Mouse (Mus musculus) lung, adult 2 months (tissue): Measurements from ENCODE around the gene Map2k7. TPM values are rescaled to one million over a fixed set of nuclear protein-coding genes. Genes with fewer than 3 reads are reported as not detected.
A peak's percentile ranks its signal among the peaks of the same experiment; 100 is the strongest.

Experiments
- DNase-seq: peaks from one replicate; pipeline ENCODE4 v3.0.0; 2022
- H3K4me1 ChIP-seq: fragments of 200-500 bp; 2 replicates; pipeline ENCODE4 v1.6.1; 2011; ENCODE audit warnings: low read length; ENCODE audit not compliant: control insufficient read depth, insufficient read depth
- H3K4me3 ChIP-seq: fragments of 200-500 bp; replicated peaks from 2 replicates; pipeline ENCODE3; 2011; ENCODE audit warnings: low read depth, mild to moderate bottlenecking, control low read depth, low read length; ENCODE audit errors: extremely low read depth
- CTCF ChIP-seq: fragments of 200-500 bp; IDR thresholded peaks from 2 replicates; pipeline ENCODE4 v1.5.1; 2011; ENCODE audit warnings: mild to moderate bottlenecking, low read length, control low read depth; ENCODE audit not compliant: insufficient read depth
- POLR2A ChIP-seq: fragments of 200-500 bp; IDR thresholded peaks from 2 replicates; pipeline ENCODE4 v1.6.1; 2011; ENCODE audit warnings: low read depth, mild to moderate bottlenecking, control low read depth, low read length, borderline replicate concordance; ENCODE audit errors: extremely low read depth
- whole genome bisulfite sequencing: fragments of 180-500 bp; shearing (Covaris S2); methylation state at CpG from one replicate; pipeline ENCODE4 v1.1.7; 2018; 5-methylcytosine and 5-hydroxymethylcytosine counted together
- polyA plus RNA-seq: library from polyadenylated mRNA; depleted of rRNA; stranded (reverse); fragments of >200 nt; gene quantifications from 2 replicates; pipeline ENCODE4 v1.2.3, GENCODE M21; 2012

Map2k7 gene
- polyA plus RNA-seq, 1 experiment: 49.9 TPM

DNA sequence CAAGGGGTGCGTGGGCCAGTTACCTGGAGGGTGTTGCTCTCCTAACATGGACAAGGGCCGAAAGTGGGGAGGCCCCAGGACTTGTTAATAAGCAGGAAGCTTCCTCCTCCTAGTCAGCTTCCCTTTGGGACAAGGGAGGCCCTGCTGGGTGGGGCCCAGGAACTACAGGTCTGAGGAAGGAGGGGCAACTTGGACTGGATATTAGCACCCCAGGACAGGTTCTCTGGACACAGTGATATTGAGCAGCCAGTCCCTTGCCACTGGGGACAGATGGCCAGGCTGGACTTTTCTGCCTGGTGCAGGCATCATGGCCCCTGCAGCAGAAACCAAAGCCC is 31.6 kb upstream of the Map2k7 start:
- H3K4me1 ChIP-seq: no peaks in the 10 kb centered on the region
- no peak overlapping the region for H3K4me3 ChIP-seq
- 66% methylated on average over 2 of the region's 2 CpGs for WGBS
- TF ChIP-seq POLR2A (no peak), CTCF (no peak)
- DNase-seq: no peak

DNA sequence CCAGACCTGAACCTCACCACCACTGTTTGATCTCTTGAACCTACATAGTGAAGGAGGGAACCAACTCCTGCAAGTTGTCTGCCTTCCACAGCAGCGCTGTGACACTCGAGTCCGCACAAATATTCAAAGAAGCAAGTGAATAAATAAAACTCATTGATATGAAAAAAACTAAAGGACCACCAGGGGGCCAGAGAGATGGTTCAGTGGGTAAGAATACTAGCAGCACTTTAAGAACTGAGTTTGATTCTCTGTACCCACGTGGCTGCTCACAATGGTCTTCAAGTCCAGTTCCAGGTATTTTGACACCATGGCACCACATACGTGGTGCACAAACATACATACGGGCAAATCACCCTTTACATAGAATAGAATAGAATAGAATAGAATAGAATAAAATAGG is 27.4 kb upstream of the Map2k7 start:
- TF ChIP-seq CTCF (no peak), POLR2A (no peak)
- no peak overlapping the region for H3K4me3 ChIP-seq
- WGBS: 63% methylated on average over 6 of the region's 6 CpGs
- no peak for DNase-seq
- H3K4me1 ChIP-seq: peaks cover 4% of the 10 kb centered on the region

- H3K4me3 ChIP-seq: peak overlapping the region; percentile 31
- WGBS: under 1% methylated on average over 25 of the region's 25 CpGs
- TF ChIP-seq CTCF (no peak), POLR2A (no peak)
- DNase-seq: peak; percentile 40
- peaks cover 4% of the 10 kb centered on the region for H3K4me1 ChIP-seq
Measured at GRCm38 (mm10) chr8:4212809-4213209, 25.7 kb upstream of the Map2k7 start.

DNA sequence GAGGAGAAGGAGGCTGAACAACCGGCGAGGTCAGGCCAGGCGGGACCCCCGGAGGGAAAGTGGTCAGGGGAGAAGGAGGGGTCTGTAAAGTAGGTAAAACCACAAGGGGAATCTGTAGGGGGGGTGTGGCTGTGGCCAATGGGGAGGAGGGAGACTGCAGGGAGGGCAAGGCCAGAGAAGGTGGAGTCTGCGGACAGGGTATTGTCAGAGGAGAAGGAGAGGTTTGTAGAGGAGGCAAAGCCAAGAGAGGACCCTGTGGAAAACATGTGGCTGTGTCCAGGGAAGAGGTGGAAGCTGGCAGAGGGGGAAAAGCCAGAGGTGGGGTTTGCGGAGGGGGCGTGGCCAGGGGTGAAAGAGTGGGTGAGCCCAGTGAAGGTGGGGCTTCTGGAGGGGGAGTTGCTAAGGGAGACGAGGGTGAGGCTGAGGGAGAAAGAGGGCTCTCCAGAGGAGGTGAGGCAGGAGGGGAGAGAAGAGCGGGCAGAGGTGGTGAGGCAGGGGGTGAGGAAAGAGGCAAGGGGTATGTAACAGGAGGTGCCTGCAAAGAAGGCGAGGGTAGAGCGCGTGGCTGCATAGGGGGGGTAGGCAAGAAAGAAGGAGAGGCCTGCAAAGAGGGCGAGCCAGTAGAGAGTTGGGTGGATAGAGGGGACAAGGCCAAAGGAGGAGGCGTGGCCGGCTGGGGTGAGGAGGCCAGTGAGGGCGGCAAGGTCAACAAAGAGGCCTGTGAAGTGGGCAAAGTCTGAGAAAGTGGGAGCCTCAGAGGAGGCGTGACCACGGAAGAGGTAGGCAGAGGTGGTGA is 25.1 kb upstream of the Map2k7 start:
- peak; percentile 52; the same call in 1 of the 2 replicates for TF ChIP-seq POLR2A
- TF ChIP-seq CTCF: no peak
- Histone ChIP-seq H3K4me3 (peak overlapping the region; percentile 47), H3K4me1 (peaks cover 4% of the 10 kb centered on the region)
- peak; percentile 73 for DNase-seq
- WGBS: 2% methylated on average over 18 of the region's 18 CpGs

GRCm38 (mm10) chr8:4214006-4214980 is 24.2 kb upstream of the Map2k7 start:
- Histone ChIP-seq H3K4me1 (peaks cover 4% of the 10 kb centered on the region), H3K4me3 (peak overlapping the region; percentile 47)
- WGBS: 6% methylated on average over 33 of the region's 33 CpGs
- TF ChIP-seq CTCF: no peak
- no peak for TF ChIP-seq POLR2A
- peak; percentile 75 for DNase-seq

DNA sequence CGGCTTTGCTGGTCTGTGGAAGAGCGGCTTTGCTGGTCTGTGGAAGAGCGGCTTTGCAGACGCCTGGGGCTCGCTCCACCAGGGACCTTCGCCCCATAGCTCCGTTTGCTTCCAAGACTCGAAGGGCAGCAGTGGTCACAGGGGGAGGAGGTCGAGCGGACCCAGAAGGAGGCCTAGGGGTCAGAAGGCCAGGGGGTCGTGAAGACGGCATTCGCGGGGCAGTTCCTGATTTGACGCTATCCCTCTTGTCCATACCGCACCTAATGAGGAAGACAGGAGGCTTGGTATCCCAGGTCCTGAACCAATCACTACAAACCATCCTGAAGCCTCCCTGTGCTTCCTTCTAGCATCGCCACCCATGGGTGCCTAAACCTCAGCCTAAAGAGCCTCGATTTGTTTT is 22.2 kb upstream of the Map2k7 start:
- no peak for DNase-seq
- 19% methylated on average over 18 of the region's 18 CpGs for WGBS
- no peak for TF ChIP-seq POLR2A
- TF ChIP-seq CTCF: no peak
- H3K4me1 ChIP-seq: peaks cover 4% of the 10 kb centered on the region
- no peak overlapping the region for H3K4me3 ChIP-seq

GRCm38 (mm10) chr8:4216791-4217621 is 21.5 kb upstream of the Map2k7 start, which contains the start of gene Prr36:
TSS of gene Prr36 (minus strand) at chr8:4217459.
- no peak for DNase-seq
- H3K4me1 ChIP-seq: peaks cover 4% of the 10 kb centered on the region
- H3K4me3 ChIP-seq: peak within 1 kb of the TSS; percentile 46
- WGBS: 3% methylated on average over 44 of the region's 44 CpGs
- no peak for TF ChIP-seq POLR2A
- no peak for TF ChIP-seq CTCF

GRCm38 (mm10) chr8:4219617-4220016 is 18.9 kb upstream of the Map2k7 start:
- TF ChIP-seq POLR2A (no peak), CTCF (no peak)
- Histone ChIP-seq H3K4me3 (no peak overlapping the region), H3K4me1 (peaks cover 2% of the 10 kb centered on the region)
- DNase-seq: no peak
- 83% methylated on average over 3 of the region's 3 CpGs for WGBS

- Histone ChIP-seq H3K4me3 (no peak overlapping the region), H3K4me1 (no peaks in the 10 kb centered on the region)
- TF ChIP-seq POLR2A: no peak
- TF ChIP-seq CTCF: no peak
- DNase-seq: no peak
Measured at GRCm38 (mm10) chr8:4222059-4222458, 16.5 kb upstream of the Map2k7 start.
